In the genomic region with DNA sequence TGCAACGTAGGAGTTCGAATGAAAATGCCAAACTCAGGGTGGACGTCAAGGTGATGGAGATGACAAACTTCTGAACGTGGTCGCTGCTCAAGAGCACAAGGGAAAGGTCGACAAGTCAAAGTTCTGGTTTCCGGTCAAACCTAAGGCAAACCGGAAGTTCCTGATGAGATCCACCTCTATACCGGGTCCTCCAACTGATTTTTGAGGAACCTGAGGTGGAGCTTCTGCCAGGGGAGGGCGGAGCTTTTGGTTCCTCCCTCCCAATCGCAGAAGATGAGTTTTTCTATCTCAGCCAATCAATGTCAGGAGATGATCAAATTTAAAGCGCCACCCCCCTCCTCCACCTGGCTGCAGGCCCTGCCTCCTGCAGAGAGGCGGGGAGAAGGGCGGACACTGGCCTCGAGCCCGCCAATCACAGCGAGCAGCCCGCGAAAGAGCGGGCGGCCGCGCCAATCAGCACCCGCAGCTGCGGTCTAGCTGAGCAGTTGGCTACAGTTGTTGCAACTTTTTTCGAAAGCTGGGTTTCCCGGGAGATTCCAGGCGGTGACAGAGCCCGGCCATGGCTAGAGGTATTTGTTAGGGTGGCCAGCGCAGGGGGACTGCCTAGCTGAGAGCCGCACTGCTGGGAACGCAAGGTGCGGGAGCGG, we compare ENCODE assay signal across 8 mouse cellular contexts. TPM values are rescaled to one million over a fixed set of nuclear protein-coding genes. Genes with fewer than 3 reads are reported as not detected.
DNase-seq lines count a peak whose midpoint lies in the region; ATAC-seq lines count a peak whose summit lies in the region.

A gene (plus strand): TSS at position 484 of the 647 bp plus-strand sequence.

- ATAC-seq in megakaryocyte progenitor cell, adult 5-6 weeks (replicated peaks; ENCODE audit: poor library complexity) = peak; percentile 89

- peak; percentile 96 for DNase-seq in adipocyte (ENCODE audit: low spot score)
- DNase-seq in embryo, embryonic 10 days (ENCODE audit: low spot score) = peak; percentile 96
- peak; percentile 93 for DNase-seq in gastrocnemius, postnatal 10 days
- peak; percentile 97 for DNase-seq in induced T-regulatory cell, adult 2 months (ENCODE audit: low read depth)
- DNase-seq in left cerebral cortex, adult 9 months (ENCODE audit: low spot score in 2 of 2) = peak; percentile 90 to 96
- DNase-seq in right cerebral cortex, postnatal 14 days = peak; percentile 90
- peak; percentile 90 to 94 for DNase-seq in urinary bladder, postnatal 36 days (ENCODE audit: low spot score in 2 of 2)

RNA-seq across cellular contexts. Expression of the gene that starts here (rescaled TPM):
- total RNA-seq in gastrocnemius, postnatal 10 days (2021) = 10 to 100 TPM; 37.2 to 43.6 TPM
- 285 and 312 TPM in 2 replicates for total RNA-seq in megakaryocyte progenitor cell, adult 5-6 weeks (2015)
- total RNA-seq in megakaryocyte progenitor cell, adult 5-6 weeks (2017) = 134 and 164 TPM in 2 replicates

Comparison
In these comparisons a context has a peak if more than half of its experiments do, and no peak if none do; other contexts are left out.
1. Peak in every context shown above with its lines: DNase-seq and ATAC-seq.